Mouse (Mus musculus) ovary, adult 10 weeks (tissue): Measurements from ENCODE around the gene Slc16a6. TPM values are rescaled to one million over a fixed set of nuclear protein-coding genes. Genes with fewer than 3 reads are reported as not detected.

Experiments used
- polyA plus RNA-seq: library from polyadenylated mRNA; stranded (reverse); fragments of 350-450 nt; fragmentation: Illumina TruSeq; extraction: RNeasy Lipid Tissue Mini Kit (QIAGEN cat#74804); gene quantifications from one replicate; pipeline ENCODE4 v1.2.3, GENCODE M21; 2014

The Slc16a6 gene
- 7.2 TPM for polyA plus RNA-seq

GRCm38 (mm10) chr11:109473171-109474085 lies at the start of gene Slc16a6, which contains the start of gene Arsg:
Slc16a6 (minus strand) TSS chr11:109473598.
Arsg (plus strand) TSS chr11:109473374.

DNA sequence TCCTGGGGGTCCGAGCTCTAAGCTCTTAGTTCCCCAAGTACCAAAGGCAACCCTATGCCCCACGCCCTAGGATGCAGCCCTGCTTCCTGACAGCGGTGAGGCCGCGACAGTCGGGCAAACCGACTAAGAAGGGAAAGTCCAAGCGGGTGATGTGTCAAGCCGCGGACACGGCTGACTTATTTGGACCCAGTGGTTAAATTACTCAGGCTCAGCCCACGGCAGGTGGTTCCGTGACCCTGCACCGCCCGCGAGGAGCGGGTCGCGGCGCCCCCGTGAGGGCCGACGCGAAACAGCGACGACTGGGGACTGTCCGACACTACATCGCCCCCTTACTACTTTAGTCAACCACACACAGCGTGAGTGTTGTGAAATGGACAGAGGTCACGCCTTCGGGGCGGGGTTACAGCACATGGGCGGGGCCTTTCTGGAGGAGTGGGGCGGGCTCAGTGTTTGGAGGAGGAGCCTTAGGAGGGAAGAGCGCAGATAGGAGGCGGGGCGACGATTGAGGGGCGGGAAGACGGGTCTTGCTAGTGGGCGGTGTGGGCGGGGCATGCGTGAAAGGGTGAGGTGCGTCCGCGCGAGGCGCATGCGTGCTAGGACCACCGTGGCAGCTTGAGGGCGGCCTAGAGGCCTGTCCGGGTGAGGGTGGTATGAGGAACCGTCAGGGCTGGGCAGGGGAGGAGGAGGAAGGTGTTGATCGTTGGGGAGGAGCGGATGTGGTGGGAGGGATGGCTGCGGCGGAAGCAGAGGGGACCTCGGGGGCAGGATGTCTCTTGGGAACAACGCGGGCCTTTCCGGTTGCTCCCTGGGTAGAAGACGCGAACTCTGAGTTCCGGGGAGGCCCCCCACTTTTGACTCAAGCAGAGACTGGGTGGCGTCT lies 47.8 kb downstream of the Slc16a6 start, which contains the start of gene Amz2:
Amz2 (plus strand) TSS at position 555 of the 880 bp plus-strand sequence.

GRCm38 (mm10) chr11:109413617-109414016 lies 59.8 kb downstream of the Slc16a6 start, which contains the start of gene 9930022D16Rik:
9930022D16Rik (plus strand) TSS chr11:109413917.

Other genes with a start within 250 kb of the Slc16a6 start
- gene Rgs9, start 175.5 kb downstream of the Slc16a6 start, polyA plus RNA-seq, result 0.57 TPM
- gene Gna13, start 110.8 kb downstream of the Slc16a6 start, polyA plus RNA-seq, result 65.8 TPM
- gene 9930022D16Rik, start 59.7 kb downstream of the Slc16a6 start, polyA plus RNA-seq, result not detected
- 50.5 TPM for gene Amz2, start 47.7 kb downstream of the Slc16a6 start, polyA plus RNA-seq
- gene Arsg, start 224 bp downstream of the Slc16a6 start, polyA plus RNA-seq, result 3.5 TPM
- 103 TPM for gene Wipi1, start 138.4 kb upstream of the Slc16a6 start, polyA plus RNA-seq
- gene Prkar1a, start 175.8 kb upstream of the Slc16a6 start, polyA plus RNA-seq, result 615 TPM
- 0.46 TPM for gene Fam20a, start 248.7 kb upstream of the Slc16a6 start, polyA plus RNA-seq